Mouse (Mus musculus): ENCODE results near the gene Wwox. TPM values are rescaled to one million over a fixed set of nuclear protein-coding genes. Genes with fewer than 3 reads are reported as not detected.

The Wwox gene
- polyA plus RNA-seq, 1 experiment from 2014 or later: 14.0 TPM

DNA sequence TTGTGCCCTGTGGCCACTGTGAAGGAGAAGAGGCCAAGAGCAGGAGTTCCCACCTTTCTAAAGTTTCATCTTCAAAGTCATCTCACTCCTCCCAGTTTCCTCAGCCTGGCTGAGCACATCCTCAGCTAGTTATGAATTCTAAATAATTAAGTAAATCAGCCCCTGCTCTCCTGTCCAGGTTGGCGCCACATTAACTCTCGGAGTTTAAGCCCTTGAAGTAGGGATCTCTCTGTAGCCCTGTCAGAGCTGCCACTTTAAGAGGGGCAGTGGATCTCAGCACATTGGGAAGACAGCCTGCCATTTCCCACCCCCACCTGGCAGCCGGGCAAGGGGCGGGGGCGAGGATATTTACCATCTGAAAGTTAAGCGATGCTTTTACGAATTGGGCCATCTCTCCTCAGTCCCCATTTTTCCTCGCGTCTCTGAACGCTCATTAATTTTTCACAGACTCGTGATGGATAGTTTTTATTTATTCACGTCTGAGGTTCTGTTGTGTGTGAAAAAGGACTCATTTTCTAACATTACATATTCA lies 150.9 kb downstream of the Wwox start:
- no peak overlapping the region for H3K4me3 ChIP-seq (ENCODE audit: low read depth, low read length)
- H3K4me1 ChIP-seq (replicated peaks; ENCODE audit: control insufficient read depth, insufficient read depth, low read length): 0 out of 2 replicates have a peak, but pooled peaks cover 3% of the 10 kb centered on the region
- H3K4me2 ChIP-seq (ENCODE audit: low read length): no peak overlapping the region
- H3K27ac ChIP-seq (ENCODE audit: low read depth): no peak overlapping the region
- no peaks in the 10 kb centered on the region for H3K27me3 ChIP-seq (replicated peaks; ENCODE audit: control insufficient read depth, insufficient read depth, low read length)
- DNase-seq (ENCODE audit: low spot score) (no peak), ATAC-seq (replicated peaks; ENCODE audit: low FRiP score, low TSS enrichment, low read depth) (no peak)
- 86% methylated on average over 12 of the region's 12 CpGs for whole genome bisulfite sequencing
- no peaks in the 10 kb centered on the region for H3K36me3 ChIP-seq (ENCODE audit: control insufficient read depth, insufficient read depth, low read length)
- no peak overlapping the region for H3K9ac ChIP-seq (ENCODE audit: low read length)
- no peaks in the 10 kb centered on the region for H3K9me3 ChIP-seq (ENCODE audit: control insufficient read depth, low read length)

DNA sequence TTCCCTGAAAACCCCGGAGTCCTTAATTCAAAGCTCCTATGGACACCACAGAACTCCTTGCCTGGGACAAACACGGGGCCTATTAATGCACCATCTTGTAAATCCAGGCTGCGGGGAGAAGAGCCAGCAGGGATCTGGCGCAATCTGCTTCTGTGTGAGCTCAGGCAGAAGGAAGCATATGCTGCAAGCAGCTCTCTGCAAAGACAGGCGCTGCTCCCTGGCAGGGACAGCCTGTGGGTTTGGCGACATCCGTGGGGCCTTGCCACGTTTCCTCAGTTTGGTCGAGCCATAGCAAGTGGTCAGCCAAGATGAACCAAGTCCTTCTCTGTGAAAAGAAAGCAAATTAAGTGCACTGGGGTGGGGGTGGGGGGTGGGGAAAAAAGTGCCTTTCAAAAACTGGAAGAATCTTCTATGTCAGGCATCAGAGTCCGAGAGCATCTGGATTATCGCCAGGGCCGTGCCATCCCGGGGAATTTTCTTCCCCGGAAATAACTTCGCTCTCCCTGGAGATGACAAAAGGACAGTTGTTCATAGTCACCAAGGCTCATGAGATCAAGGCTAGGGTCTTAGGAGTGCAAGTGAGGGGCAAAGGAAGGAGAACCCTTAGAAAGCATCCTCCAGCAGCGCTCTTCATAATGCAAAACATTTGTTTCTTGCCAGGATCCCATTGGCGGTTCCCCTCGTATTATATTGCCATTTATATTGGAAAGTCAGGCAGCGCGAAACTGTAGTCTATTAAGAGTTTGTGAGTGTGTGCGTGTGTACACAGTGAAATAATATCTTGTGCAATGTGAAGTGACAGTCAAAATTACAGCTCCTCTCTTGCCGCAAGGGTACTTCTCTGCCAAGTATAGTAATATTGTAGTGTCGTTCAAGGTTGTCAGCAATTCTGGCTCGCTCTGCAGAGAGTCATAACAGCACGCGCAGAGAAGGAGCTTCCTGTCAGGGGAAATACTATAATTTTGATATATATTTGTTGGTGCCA lies 152.1 kb downstream of the Wwox start:
- no peak for ATAC-seq (replicated peaks; ENCODE audit: low FRiP score, low TSS enrichment, low read depth)

DNA sequence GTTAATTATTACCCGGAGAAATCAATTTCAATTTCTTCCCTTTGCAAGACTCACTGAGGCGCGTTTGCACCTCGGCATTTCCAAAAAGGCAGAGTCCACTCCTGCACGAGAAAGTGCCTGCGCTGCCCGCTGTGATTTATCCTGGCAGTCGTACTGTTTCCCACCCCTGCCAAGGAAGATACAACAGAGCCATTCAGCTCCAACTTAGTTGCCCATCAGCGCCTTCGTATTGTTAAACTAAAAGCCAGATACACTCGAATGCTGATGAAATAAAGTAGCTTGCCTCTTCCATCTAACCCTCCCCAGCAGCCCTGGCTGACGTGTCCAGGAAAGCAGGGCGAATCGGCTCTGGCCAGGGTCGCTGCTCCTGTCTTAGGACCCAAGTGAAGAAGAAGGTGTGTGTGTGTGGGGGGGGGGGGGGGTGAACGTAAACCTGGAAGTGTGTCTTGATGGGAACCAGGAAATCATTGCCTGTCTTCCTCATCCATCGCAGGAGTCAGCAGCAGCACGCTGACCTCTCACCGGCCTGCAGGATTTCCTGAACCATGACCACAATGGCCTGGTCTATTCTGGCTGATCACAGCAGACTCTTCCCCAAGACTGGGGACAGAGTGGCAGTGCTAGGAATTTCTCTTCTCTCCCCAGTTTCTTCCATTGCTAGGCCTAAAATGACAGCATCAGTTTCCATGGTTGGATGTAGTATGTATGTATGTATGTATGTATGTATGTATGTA lies 154.1 kb downstream of the Wwox start:
- peaks cover 5% of the 10 kb centered on the region; the same call in 1 of the 2 replicates for H3K9me3 ChIP-seq (ENCODE audit: control insufficient read depth, low read length)
- H3K36me3 ChIP-seq (ENCODE audit: control insufficient read depth, insufficient read depth, low read length): no peaks in the 10 kb centered on the region
- H3K4me2 ChIP-seq (ENCODE audit: low read length): no peak overlapping the region
- ATAC-seq (replicated peaks; ENCODE audit: low FRiP score, low TSS enrichment, low read depth): no peak
- WGBS: 51% methylated on average over 19 of the region's 19 CpGs
- no peak overlapping the region for H3K4me3 ChIP-seq (ENCODE audit: low read depth, low read length)
- 0 out of 2 replicates have a peak, but pooled peaks cover 3% of the 10 kb centered on the region for H3K4me1 ChIP-seq (replicated peaks; ENCODE audit: control insufficient read depth, insufficient read depth, low read length)
- no peak for DNase-seq (ENCODE audit: low spot score)
- no peaks in the 10 kb centered on the region for H3K27me3 ChIP-seq (replicated peaks; ENCODE audit: control insufficient read depth, insufficient read depth, low read length)
- no peak overlapping the region for H3K9ac ChIP-seq (ENCODE audit: low read length)
- no peak overlapping the region for H3K27ac ChIP-seq (ENCODE audit: low read depth)

More for the DNA sequence above, 152.1 kb downstream of the Wwox start:
- Histone ChIP-seq H3K36me3 (ENCODE audit: control insufficient read depth, insufficient read depth, low read length) (no peaks in the 10 kb centered on the region), H3K9me3 (ENCODE audit: control insufficient read depth, low read length) (peaks cover 5% of the 10 kb centered on the region; the same call in 1 of the 2 replicates), H3K27me3 (replicated peaks; ENCODE audit: control insufficient read depth, insufficient read depth, low read length) (no peaks in the 10 kb centered on the region), H3K4me2 (ENCODE audit: low read length) (no peak overlapping the region), H3K4me1 (replicated peaks; ENCODE audit: control insufficient read depth, insufficient read depth, low read length) (0 out of 2 replicates have a peak, but pooled peaks cover 3% of the 10 kb centered on the region), H3K27ac (ENCODE audit: low read depth) (no peak overlapping the region), H3K9ac (ENCODE audit: low read length) (no peak overlapping the region), H3K4me3 (ENCODE audit: low read depth, low read length) (no peak overlapping the region)
- no peak for DNase-seq (ENCODE audit: low spot score)
- WGBS: 64% methylated on average over 26 of the region's 26 CpGs

DNA sequence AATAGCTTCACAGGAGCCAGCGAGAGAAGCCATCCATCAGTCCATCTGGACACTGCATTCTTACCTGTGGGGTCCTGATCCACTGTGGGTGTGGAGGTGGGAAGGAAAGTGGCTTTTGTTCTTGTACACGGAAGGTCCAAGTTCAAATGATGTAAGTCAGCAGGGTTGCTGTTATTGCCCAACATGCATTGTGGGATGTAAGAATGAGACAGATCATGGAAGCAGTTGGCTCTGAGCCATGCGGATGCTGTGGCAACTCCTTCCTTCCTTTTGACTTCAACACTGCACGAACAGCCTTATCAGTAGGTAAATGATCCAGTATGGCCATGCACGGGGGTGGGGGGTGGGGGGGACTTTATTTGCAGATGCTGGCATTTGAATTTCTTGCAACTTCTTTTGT lies 155.4 kb downstream of the Wwox start:
- Histone ChIP-seq H3K9me3 (ENCODE audit: control insufficient read depth, low read length) (peaks cover 5% of the 10 kb centered on the region; the same call in 1 of the 2 replicates), H3K4me1 (replicated peaks; ENCODE audit: control insufficient read depth, insufficient read depth, low read length) (0 out of 2 replicates have a peak, but pooled peaks cover 3% of the 10 kb centered on the region), H3K4me3 (ENCODE audit: low read depth, low read length) (no peak overlapping the region), H3K4me2 (ENCODE audit: low read length) (no peak overlapping the region), H3K36me3 (ENCODE audit: control insufficient read depth, insufficient read depth, low read length) (no peaks in the 10 kb centered on the region), H3K27me3 (replicated peaks; ENCODE audit: control insufficient read depth, insufficient read depth, low read length) (no peaks in the 10 kb centered on the region), H3K9ac (ENCODE audit: low read length) (no peak overlapping the region), H3K27ac (ENCODE audit: low read depth) (no peak overlapping the region)
- no peak for ATAC-seq (replicated peaks; ENCODE audit: low FRiP score, low TSS enrichment, low read depth)
- WGBS: 80% methylated on average over 5 of the region's 5 CpGs
- no peak for DNase-seq (ENCODE audit: low spot score)

DNA sequence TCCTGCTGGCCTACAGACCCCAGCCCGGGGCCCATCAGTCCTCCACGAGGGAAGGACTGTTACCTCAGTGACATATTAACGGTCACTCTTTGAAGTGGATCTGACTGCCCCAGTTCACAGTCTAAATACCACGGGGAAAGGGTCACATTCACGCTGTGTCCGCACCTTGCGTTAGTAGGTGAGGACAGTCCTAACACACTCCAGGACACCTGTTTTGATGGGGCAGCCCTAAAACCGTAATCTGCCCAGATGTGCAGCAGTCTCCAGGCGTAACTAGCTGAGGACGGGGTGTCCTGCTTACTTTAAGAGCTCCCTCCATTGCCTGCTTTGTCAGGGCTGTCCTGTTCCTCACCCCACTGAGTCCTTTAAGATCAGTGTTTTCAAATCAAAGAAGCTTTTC lies 160.1 kb downstream of the Wwox start:
- Histone ChIP-seq H3K27me3 (replicated peaks; ENCODE audit: control insufficient read depth, insufficient read depth, low read length) (no peaks in the 10 kb centered on the region), H3K9ac (ENCODE audit: low read length) (no peak overlapping the region), H3K4me3 (ENCODE audit: low read depth, low read length) (no peak overlapping the region), H3K9me3 (ENCODE audit: control insufficient read depth, low read length) (peaks cover 5% of the 10 kb centered on the region; the same call in 1 of the 2 replicates), H3K27ac (ENCODE audit: low read depth) (no peak overlapping the region), H3K4me2 (ENCODE audit: low read length) (no peak overlapping the region), H3K36me3 (ENCODE audit: control insufficient read depth, insufficient read depth, low read length) (no peaks in the 10 kb centered on the region), H3K4me1 (replicated peaks; ENCODE audit: control insufficient read depth, insufficient read depth, low read length) (peaks cover 5% of the 10 kb centered on the region)
- 42% methylated on average over 10 of the region's 10 CpGs for WGBS
- no peak for DNase-seq (ENCODE audit: low spot score)
- no peak for ATAC-seq (replicated peaks; ENCODE audit: low FRiP score, low TSS enrichment, low read depth)

DNA sequence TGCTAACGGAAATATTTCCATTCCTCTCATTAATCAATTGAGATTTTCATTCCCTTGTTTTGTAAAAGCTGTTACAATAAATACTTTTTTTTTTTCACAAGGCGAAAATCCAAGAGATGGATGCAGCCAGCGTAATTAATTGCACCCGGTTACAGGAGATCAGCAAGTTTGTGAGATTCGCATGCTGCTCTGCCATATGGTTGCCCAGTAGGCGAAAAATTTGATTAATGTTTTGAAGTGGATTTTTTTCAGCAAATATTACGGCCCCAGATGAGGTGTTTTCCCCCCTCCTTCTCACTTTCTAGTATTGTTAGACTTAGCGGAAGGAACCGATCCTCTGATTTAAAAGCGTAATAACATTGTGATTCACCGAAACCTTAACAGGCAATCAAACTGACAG lies 160.7 kb downstream of the Wwox start:
- Histone ChIP-seq H3K9me3 (ENCODE audit: control insufficient read depth, low read length) (peaks cover 5% of the 10 kb centered on the region; the same call in 1 of the 2 replicates), H3K9ac (ENCODE audit: low read length) (no peak overlapping the region), H3K27me3 (replicated peaks; ENCODE audit: control insufficient read depth, insufficient read depth, low read length) (no peaks in the 10 kb centered on the region), H3K27ac (ENCODE audit: low read depth) (no peak overlapping the region), H3K4me2 (ENCODE audit: low read length) (no peak overlapping the region), H3K4me3 (ENCODE audit: low read depth, low read length) (no peak overlapping the region), H3K4me1 (replicated peaks; ENCODE audit: control insufficient read depth, insufficient read depth, low read length) (peaks cover 5% of the 10 kb centered on the region), H3K36me3 (ENCODE audit: control insufficient read depth, insufficient read depth, low read length) (no peaks in the 10 kb centered on the region)
- DNase-seq (ENCODE audit: low spot score) (no peak), ATAC-seq (replicated peaks; ENCODE audit: low FRiP score, low TSS enrichment, low read depth) (no peak)
- WGBS: 79% methylated on average over 11 of the region's 11 CpGs

DNA sequence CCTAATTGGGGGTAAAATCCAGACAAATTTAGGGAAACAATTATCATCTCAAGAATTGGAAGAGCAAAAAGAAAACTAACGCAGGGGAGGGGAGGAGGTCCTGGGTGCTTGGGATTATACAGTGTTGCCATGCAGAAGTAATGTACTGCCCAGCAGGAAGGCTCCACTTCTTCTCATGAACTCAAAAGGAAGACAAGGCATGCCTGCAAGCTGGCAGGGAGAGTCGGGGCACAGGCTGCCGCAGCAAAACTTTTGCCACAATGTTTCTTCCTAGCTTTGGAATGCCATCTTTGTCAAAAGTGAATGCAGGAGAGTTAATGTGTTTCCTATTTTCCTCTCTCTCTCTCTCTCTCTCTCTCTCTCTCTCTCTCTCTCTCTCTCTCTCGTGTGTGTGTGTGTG lies 163.6 kb downstream of the Wwox start:
- no peak overlapping the region for H3K9ac ChIP-seq (ENCODE audit: low read length)
- DNase-seq (ENCODE audit: low spot score) (no peak), ATAC-seq (replicated peaks; ENCODE audit: low FRiP score, low TSS enrichment, low read depth) (no peak)
- H3K4me2 ChIP-seq (ENCODE audit: low read length): no peak overlapping the region
- no peak overlapping the region for H3K27ac ChIP-seq (ENCODE audit: low read depth)
- no peak overlapping the region for H3K4me3 ChIP-seq (ENCODE audit: low read depth, low read length)
- no peaks in the 10 kb centered on the region for H3K9me3 ChIP-seq (ENCODE audit: control insufficient read depth, low read length)
- 71% methylated on average over 3 of the region's 4 CpGs for WGBS
- H3K27me3 ChIP-seq (replicated peaks; ENCODE audit: control insufficient read depth, insufficient read depth, low read length): no peaks in the 10 kb centered on the region
- peaks cover 5% of the 10 kb centered on the region for H3K4me1 ChIP-seq (replicated peaks; ENCODE audit: control insufficient read depth, insufficient read depth, low read length)
- no peaks in the 10 kb centered on the region for H3K36me3 ChIP-seq (ENCODE audit: control insufficient read depth, insufficient read depth, low read length)

DNA sequence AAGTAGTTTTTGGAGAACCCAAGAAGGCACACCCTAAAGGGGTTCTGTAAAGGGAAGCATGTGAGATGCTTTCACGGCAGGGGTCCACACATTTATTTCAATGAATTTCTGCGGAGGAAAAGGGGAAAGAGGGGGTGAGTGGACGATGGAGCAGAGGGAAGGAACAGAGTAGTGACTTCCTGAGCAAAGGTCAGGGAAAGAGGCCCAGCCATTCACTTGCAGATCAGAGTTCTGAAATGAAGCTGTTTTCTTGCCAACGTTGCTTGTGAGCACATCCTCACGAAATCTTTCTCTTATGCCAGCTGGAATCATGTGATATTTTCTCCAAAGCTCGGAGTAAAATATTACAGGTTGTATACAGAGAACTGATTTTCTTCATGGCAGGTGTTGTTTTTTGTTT lies 164.1 kb downstream of the Wwox start:
- DNase-seq (ENCODE audit: low spot score) (no peak), ATAC-seq (replicated peaks; ENCODE audit: low FRiP score, low TSS enrichment, low read depth) (no peak)
- Histone ChIP-seq H3K36me3 (ENCODE audit: control insufficient read depth, insufficient read depth, low read length) (no peaks in the 10 kb centered on the region), H3K4me1 (replicated peaks; ENCODE audit: control insufficient read depth, insufficient read depth, low read length) (peaks cover 5% of the 10 kb centered on the region), H3K4me3 (ENCODE audit: low read depth, low read length) (no peak overlapping the region), H3K9me3 (ENCODE audit: control insufficient read depth, low read length) (no peaks in the 10 kb centered on the region), H3K4me2 (ENCODE audit: low read length) (no peak overlapping the region), H3K9ac (ENCODE audit: low read length) (no peak overlapping the region), H3K27ac (ENCODE audit: low read depth) (no peak overlapping the region), H3K27me3 (replicated peaks; ENCODE audit: control insufficient read depth, insufficient read depth, low read length) (no peaks in the 10 kb centered on the region)
- WGBS: 57% methylated on average over 6 of the region's 6 CpGs
